Mouse (Mus musculus) heart, embryonic 12.5 days (tissue): ENCODE data around the gene Des. TPM values are rescaled to one million over a fixed set of nuclear protein-coding genes. Genes with fewer than 3 reads are reported as not detected.

Experiments
- ATAC-seq: fragments of 200-750 bp; cut with Nextera tagmentation; 2 replicates; pipeline ENCODE4 v1.8.0; 2017; ENCODE audit warnings: moderate TSS enrichment, moderate library complexity; ENCODE audit not compliant: insufficient number of reproducible peaks, low FRiP score
- H3K27ac ChIP-seq: fragments of 300-500 bp; sonication (generic); 2 replicates; pipeline ENCODE4 v1.5.1; 2016; ENCODE audit warnings: mild to moderate bottlenecking, moderate library complexity; ENCODE audit not compliant: poor library complexity, severe bottlenecking
- H3K27me3 ChIP-seq: fragments of 300-500 bp; sonication (generic); replicated peaks from 2 replicates; pipeline ENCODE4 v1.6.1; 2016; ENCODE audit warnings: mild to moderate bottlenecking, moderate library complexity
- H3K36me3 ChIP-seq: fragments of 300-500 bp; sonication (generic); 2 replicates; pipeline ENCODE4 v1.6.1; 2016; ENCODE audit warnings: mild to moderate bottlenecking, moderate library complexity
- H3K4me1 ChIP-seq: fragments of 300-500 bp; sonication (generic); replicated peaks from 2 replicates; pipeline ENCODE4 v1.6.1; 2016; ENCODE audit warnings: mild to moderate bottlenecking
- H3K4me2 ChIP-seq: fragments of 300-500 bp; sonication (generic); 2 replicates; pipeline ENCODE4 v1.6.1; 2016; ENCODE audit warnings: mild to moderate bottlenecking, moderate library complexity
- H3K4me3 ChIP-seq: fragments of 300-500 bp; sonication (generic); 2 replicates; pipeline ENCODE4 v1.5.1; 2016; ENCODE audit warnings: mild to moderate bottlenecking
- H3K9ac ChIP-seq: fragments of 300-500 bp; sonication (generic); 2 replicates; pipeline ENCODE4 v1.6.1; 2016; ENCODE audit warnings: mild to moderate bottlenecking, moderate library complexity
- H3K9me3 ChIP-seq: fragments of 300-500 bp; sonication (generic); replicated peaks from 2 replicates; pipeline ENCODE4 v1.6.1; 2016; ENCODE audit warnings: mild to moderate bottlenecking, moderate library complexity
- WGBS: fragments of 180-500 bp; shearing (Covaris S2); methylation state at CpG from one replicate; pipeline ENCODE4 v1.1.7; 2016; 5-methylcytosine and 5-hydroxymethylcytosine counted together
- polyA plus RNA-seq: library from polyadenylated mRNA; unstranded; fragments of >200 nt; fragmentation: Nextera tagmentation; extraction: Ambion mirVana; gene quantifications from 2 replicates; pipeline ENCODE4 v1.2.1, GENCODE M21; 2016

Gene Des
- polyA plus RNA-seq, 1 experiment from 2014 or later = 500 TPM

DNA sequence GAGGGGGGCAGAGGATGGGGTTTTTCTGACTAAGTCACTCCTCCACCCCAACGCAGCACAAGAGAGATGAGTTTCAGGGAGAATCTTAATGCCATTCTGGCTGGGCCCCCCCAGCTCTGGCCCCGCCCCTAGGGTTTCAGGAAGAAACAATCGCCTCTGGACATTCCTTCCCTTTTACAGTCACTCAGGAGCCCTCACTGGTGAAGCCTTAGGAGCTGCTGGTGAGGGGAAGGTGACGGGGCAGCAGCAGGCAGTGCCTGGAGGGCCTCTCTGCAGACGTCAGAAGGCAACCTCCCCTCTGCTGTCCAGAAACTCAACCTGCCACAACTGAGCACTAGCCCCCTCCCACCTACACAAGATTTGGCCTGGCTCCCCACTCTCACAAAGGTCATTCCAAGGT is 10.9 kb upstream of the Des start:
- ATAC-seq = peak; percentile 51; the same call in 1 of the 2 replicates
- H3K4me3 ChIP-seq = no peak overlapping the region

DNA sequence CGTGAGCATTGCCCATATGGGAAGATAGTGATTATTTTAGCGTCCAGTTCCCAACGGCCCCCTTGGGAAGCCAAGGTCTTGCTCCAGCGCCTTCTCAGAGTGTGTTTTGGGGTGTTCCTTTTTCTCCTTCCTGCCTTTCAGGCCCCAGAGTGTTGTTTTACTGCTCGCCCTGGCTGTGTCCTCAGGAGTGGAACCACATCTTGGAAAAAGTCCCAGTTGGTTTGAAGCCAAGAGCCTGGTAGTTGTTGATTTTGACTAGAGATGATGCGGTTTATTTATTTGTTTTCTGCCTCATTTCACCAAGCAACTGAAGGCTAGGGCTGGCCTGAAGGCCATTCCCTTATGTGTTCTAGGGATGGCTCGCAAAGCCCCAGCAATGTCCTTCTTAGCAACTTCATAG is 2.9 kb upstream of the Des start:
- H3K9me3 ChIP-seq = no peaks in the 10 kb centered on the region
- 68% methylated on average over 7 of the region's 7 CpGs for WGBS
- ATAC-seq = no peak
- H3K27me3 ChIP-seq = 0 out of 2 replicates have a peak, but pooled peaks cover 5% of the 10 kb centered on the region
- no peak overlapping the region for H3K4me2 ChIP-seq
- no peak overlapping the region for H3K4me3 ChIP-seq
- no peak overlapping the region for H3K27ac ChIP-seq
- no peak overlapping the region for H3K9ac ChIP-seq
- H3K4me1 ChIP-seq = peaks cover 54% of the 10 kb centered on the region
- peaks cover 2% of the 10 kb centered on the region for H3K36me3 ChIP-seq

More for the DNA sequence above, 10.9 kb upstream of the Des start:
- WGBS = 26% methylated on average over 5 of the region's 5 CpGs
- no peaks in the 10 kb centered on the region for H3K9me3 ChIP-seq
- H3K36me3 ChIP-seq = no peaks in the 10 kb centered on the region
- no peak overlapping the region for H3K9ac ChIP-seq
- H3K4me1 ChIP-seq = peaks cover 62% of the 10 kb centered on the region
- H3K27me3 ChIP-seq = no peaks in the 10 kb centered on the region
- H3K27ac ChIP-seq = peak overlapping the region; percentile 92
- no peak overlapping the region for H3K4me2 ChIP-seq

DNA sequence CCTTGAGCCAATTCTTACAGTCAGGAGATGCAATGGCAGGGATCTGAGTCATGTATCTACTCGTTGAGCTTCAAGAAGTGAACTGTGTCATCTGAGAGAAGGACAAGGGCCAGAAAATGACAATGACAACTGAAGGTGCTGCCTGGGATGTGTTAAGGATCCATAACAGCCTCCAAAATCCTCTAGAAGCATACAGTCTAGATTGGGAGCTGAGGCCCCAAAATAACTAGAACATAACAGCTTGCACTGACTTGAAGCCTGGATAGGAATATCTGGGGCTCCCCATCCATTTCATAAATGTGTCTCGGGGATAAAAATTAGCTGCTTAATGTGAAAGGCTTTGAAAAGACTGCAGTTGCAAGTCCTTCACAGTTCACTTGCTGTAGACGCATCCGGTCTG is 2.1 kb upstream of the Des start:
- no peak overlapping the region for H3K9ac ChIP-seq
- H3K4me2 ChIP-seq = no peak overlapping the region
- WGBS = 80% methylated on average over 4 of the region's 4 CpGs
- no peaks in the 10 kb centered on the region for H3K9me3 ChIP-seq
- H3K27ac ChIP-seq = peak overlapping the region; percentile 98; the same call in 1 of the 2 replicates
- ATAC-seq = no peak
- H3K4me3 ChIP-seq = no peak overlapping the region
- peaks cover 62% of the 10 kb centered on the region for H3K4me1 ChIP-seq
- H3K27me3 ChIP-seq = 0 out of 2 replicates have a peak, but pooled peaks cover 5% of the 10 kb centered on the region
- peaks cover 10% of the 10 kb centered on the region for H3K36me3 ChIP-seq

DNA sequence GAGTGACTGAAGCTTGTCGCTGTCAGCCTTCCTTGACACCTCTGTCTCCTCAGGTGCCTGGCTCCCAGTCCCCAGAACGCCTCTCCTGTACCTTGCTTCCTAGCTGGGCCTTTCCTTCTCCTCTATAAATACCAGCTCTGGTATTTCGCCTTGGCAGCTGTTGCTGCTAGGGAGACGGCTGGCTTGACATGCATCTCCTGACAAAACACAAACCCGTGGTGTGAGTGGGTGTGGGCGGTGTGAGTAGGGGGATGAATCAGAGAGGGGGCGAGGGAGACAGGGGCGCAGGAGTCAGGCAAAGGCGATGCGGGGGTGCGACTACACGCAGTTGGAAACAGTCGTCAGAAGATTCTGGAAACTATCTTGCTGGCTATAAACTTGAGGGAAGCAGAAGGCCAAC is 783 bp upstream of the Des start:
- H3K27me3 ChIP-seq = 0 out of 2 replicates have a peak, but pooled peaks cover 5% of the 10 kb centered on the region
- 0 out of 2 replicates have a peak, but pooled peaks have one; percentile 40 for ATAC-seq
- H3K4me2 ChIP-seq = peak overlapping the region; percentile 79
- peaks cover 23% of the 10 kb centered on the region for H3K36me3 ChIP-seq
- peak overlapping the region; percentile 86 for H3K9ac ChIP-seq
- H3K9me3 ChIP-seq = no peaks in the 10 kb centered on the region
- H3K4me3 ChIP-seq = peak overlapping the region; percentile 63; the same call in 1 of the 2 replicates
- WGBS = 25% methylated on average over 13 of the region's 13 CpGs
- H3K27ac ChIP-seq = peak overlapping the region; percentile 98
- peaks cover 69% of the 10 kb centered on the region for H3K4me1 ChIP-seq

DNA sequence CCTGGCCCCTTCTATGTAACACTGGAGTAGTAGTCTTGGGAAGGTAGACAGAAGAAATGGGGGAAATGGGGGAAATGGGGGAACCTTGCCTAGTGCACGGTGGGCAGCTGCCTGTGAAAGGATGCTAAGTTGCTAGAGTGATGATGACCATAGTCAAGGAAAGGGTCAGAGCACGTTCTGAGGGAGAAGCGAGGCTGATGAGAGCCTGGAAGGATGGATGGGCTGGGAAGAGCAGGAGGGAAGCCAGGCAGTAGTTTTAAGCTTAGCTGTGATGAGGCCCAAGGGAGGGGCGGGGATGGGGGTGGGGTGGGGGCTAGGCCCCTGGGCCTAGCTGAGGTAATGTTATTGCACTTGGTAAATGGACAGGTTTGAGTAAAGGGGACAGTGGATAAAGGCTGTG is 994 bp downstream of the Des start:
- ATAC-seq = no peak
- Histone ChIP-seq H3K4me3 (peak overlapping the region; percentile 63), H3K9me3 (no peaks in the 10 kb centered on the region), H3K4me2 (peak overlapping the region; percentile 79), H3K27ac (peak overlapping the region; percentile 98), H3K9ac (peak overlapping the region; percentile 86), H3K27me3 (0 out of 2 replicates have a peak, but pooled peaks cover 5% of the 10 kb centered on the region), H3K36me3 (peaks cover 41% of the 10 kb centered on the region), H3K4me1 (peaks cover 80% of the 10 kb centered on the region)
- WGBS = 18% methylated on average over 4 of the region's 4 CpGs

DNA sequence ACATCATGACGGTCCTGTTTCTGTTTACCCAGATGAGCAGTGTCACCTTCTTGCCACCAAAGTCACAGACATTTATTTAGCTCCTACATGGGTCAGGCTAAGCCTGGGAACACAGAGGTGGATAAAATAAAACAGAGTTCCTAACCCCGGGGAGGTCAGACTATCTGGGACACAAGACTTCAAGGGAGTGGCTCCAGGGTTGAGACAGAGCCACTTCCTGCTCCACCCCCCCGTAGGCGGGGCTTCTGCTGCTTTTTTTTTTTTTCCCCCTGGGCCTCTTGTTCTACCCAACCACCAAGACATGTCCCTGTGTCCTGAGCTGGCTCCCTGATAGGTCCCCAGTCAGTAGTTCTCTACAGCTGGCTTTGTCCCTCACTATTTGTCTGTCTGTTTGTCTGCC is 1.6 kb downstream of the Des start:
- Histone ChIP-seq H3K27ac (peak overlapping the region; percentile 98), H3K4me3 (peak overlapping the region; percentile 63), H3K36me3 (peaks cover 47% of the 10 kb centered on the region), H3K9ac (peak overlapping the region; percentile 86), H3K9me3 (no peaks in the 10 kb centered on the region), H3K4me2 (peak overlapping the region; percentile 79), H3K4me1 (peaks cover 84% of the 10 kb centered on the region), H3K27me3 (0 out of 2 replicates have a peak, but pooled peaks cover 5% of the 10 kb centered on the region)
- 0 out of 2 replicates have a peak, but pooled peaks have one; percentile 5 for ATAC-seq
- 25% methylated on average over 4 of the region's 4 CpGs for WGBS

DNA sequence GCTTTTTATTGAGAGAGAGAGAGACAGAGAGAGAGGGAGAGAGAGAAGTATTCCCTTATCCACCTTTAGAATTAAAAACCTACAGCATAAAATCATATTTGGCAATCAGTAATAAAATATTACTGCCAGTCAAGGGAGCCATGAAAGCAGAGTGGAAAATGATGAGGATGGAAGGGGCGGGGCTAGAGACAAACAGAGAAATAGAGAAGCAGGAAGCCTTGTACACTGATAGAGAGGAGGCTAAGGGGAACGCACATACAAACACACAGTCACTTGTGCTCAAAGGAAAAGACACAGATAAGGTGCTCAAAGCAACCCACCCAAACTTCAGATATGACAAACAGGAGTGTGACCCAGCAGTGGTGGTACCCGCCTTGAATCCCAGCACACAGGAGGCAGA is 3.7 kb downstream of the Des start:
- Histone ChIP-seq H3K4me3 (no peak overlapping the region), H3K27ac (no peak overlapping the region), H3K36me3 (peaks cover 57% of the 10 kb centered on the region), H3K9ac (no peak overlapping the region), H3K4me1 (peaks cover 65% of the 10 kb centered on the region), H3K4me2 (no peak overlapping the region), H3K27me3 (0 out of 2 replicates have a peak, but pooled peaks cover 5% of the 10 kb centered on the region), H3K9me3 (no peaks in the 10 kb centered on the region)
- no peak for ATAC-seq
- WGBS = 62% methylated on average over 3 of the region's 3 CpGs

DNA sequence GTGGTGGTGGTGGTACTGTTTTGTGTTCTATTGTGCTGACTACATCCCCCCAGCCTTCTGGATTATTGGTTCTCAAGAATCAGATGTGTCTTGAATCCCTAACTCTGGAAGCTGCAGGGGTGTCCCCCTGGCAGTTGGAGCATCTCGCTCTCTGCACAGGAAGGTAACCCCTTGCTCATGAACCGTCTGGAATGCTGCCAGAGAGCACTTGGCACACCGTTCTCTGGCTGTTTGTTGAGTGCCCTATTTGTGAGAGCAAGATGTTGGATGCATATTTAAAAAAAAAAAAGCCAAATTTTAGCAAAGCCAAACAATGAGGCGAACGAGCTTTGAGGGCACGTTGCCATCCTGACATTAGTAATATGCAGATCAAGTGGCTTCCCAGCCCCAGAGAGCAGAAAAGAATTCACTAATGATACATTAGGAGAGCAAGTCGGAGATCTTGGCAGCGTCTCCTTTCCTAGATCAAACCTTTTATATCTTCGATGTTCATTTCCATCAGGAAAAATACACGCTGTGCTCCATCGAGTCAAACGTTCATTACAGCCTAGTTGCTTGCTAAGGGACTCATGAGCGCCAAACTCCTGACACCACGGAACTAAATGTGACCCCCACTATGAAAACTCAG is 5.5 kb downstream of the Des start:
- Histone ChIP-seq H3K27ac (no peak overlapping the region), H3K4me3 (no peak overlapping the region), H3K4me2 (no peak overlapping the region), H3K4me1 (peaks cover 66% of the 10 kb centered on the region), H3K36me3 (peaks cover 57% of the 10 kb centered on the region), H3K9ac (no peak overlapping the region), H3K9me3 (no peaks in the 10 kb centered on the region), H3K27me3 (0 out of 2 replicates have a peak, but pooled peaks cover 5% of the 10 kb centered on the region)
- no peak for ATAC-seq
- 80% methylated on average over 14 of the region's 14 CpGs for WGBS

DNA sequence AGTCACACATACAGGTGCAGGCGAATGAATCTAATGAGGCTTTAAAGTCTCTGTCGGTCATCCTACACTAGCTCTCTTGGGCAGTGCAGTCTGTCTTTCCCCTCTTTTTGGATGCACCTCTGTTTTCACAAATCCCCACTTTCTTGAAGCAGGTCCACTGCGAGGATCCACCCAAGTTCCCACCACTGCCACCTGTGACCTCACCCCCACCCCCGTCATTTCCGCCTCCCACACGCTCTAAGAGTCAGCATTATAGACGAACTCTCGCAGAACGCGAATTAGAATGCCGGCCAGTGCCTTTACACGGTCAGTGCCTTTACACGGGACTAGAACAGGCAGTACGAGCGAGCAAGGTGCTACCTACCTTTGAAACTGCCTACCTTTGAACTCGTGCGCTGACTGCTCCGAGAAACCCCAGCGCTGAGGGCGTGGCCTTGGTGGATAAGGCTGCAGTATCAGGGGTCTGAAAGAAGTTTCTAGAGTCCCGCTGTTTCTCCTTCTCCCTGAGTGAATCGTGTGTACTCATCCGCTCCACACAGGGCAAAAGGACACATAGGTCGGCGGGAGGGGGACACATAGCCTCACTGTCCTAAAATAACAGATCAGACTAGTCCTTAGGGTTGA is 9.3 kb downstream of the Des start:
- H3K4me3 ChIP-seq = no peak overlapping the region
- H3K27me3 ChIP-seq = 0 out of 2 replicates have a peak, but pooled peaks cover 2% of the 10 kb centered on the region
- H3K36me3 ChIP-seq = peaks cover 33% of the 10 kb centered on the region
- peak overlapping the region; percentile 53 for H3K9ac ChIP-seq
- peak overlapping the region; percentile 50 for H3K4me2 ChIP-seq
- no peaks in the 10 kb centered on the region for H3K9me3 ChIP-seq
- ATAC-seq = no peak
- 29% methylated on average over 25 of the region's 25 CpGs for WGBS
- peak overlapping the region; percentile 63 for H3K27ac ChIP-seq
- H3K4me1 ChIP-seq = peaks cover 41% of the 10 kb centered on the region

DNA sequence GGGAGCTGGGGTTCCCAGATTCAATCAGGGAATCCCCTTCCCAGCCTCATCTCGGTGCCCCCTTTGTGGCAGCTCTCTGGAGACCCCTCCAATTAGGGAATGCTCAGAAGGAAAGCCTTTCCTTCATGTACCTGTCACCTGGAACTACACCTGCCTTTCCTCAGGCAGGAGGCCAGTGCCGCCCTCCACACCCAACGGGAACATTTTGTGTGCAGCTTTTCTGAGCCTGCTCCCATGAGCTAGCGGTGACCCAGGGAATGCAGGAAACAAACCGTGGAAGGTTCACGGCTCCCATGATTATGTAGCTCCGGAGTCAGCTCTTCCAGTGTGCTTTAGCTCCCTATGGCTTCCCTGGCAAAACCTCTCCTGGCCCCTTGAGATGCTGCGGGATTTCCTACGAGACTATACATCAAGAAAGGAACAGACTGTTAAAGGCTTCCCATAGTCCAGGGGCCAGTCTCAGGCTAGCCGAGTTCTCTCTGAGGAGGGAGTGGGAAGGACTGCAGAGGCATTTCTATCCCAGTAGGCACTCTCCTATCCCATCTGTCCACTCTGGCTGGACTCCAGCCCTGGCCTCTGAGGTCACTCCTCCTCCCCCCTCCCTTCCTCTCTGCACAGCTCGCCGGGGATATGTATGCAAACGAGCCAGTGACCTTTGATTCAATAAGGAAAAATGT is 10.0 kb downstream of the Des start:
- no peak for ATAC-seq
- Histone ChIP-seq H3K9me3 (no peaks in the 10 kb centered on the region), H3K27me3 (0 out of 2 replicates have a peak, but pooled peaks cover 7% of the 10 kb centered on the region), H3K4me2 (peak overlapping the region; percentile 50), H3K27ac (peak overlapping the region; percentile 63), H3K4me3 (no peak overlapping the region), H3K36me3 (peaks cover 26% of the 10 kb centered on the region), H3K9ac (peak overlapping the region; percentile 32; the same call in 1 of the 2 replicates), H3K4me1 (peaks cover 41% of the 10 kb centered on the region)
- 35% methylated on average over 13 of the region's 13 CpGs for WGBS
